In the genomic region with DNA sequence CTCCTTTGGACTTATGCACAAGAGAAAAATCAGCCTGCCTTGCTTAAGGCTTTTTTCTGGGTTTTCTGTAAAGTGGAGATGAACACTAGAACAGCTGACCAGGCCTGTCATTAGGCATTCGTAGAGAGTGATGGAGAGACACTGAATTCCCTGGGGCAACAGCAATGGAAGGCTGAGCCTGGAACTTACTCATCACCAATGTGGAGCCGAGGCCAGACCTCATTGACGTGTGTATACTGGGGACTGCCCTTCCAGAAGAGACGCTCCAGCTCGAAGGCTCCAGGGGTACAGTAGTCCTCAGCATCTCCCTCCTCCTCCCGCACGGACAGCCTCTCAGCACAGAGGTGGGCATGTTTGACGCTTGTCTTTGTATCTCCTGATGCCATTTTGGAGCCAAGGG, we compare ENCODE assay signal across 14 mouse cellular contexts. TPM values are rescaled to one million over a fixed set of nuclear protein-coding genes. Genes with fewer than 3 reads are reported as not detected.
"Had no signal": no experiment of that assay in that cellular context is flagged by ENCODE, and none has a peak within 500 bp of the region (broad histone marks: within the 10 kb centered on the region; RNA-seq: fewer than 3 reads in every experiment).

No protein-coding gene starts in this region.

- H3K36me3 ChIP-seq: limb, embryonic 12.5 days; liver, embryonic 13.5 days; midbrain, embryonic 13.5 days; stomach, embryonic 15.5 days had no signal

- H3K27ac ChIP-seq: limb, embryonic 12.5 days; liver, embryonic 13.5 days; macrophage; midbrain, embryonic 13.5 days; stomach, embryonic 15.5 days had no signal

- H3K9ac ChIP-seq: limb, embryonic 12.5 days; liver, embryonic 13.5 days; liver, postnatal 0 days; midbrain, embryonic 13.5 days; stomach, embryonic 15.5 days had no signal

- DNase-seq: kidney, adult 18-20 months; liver; liver, embryonic 13.5 days; liver, postnatal 0 days; right cerebral cortex, postnatal 14 days; thymus, postnatal 4 days had no signal

- ATAC-seq: midbrain, embryonic 13.5 days had no signal

- H3K9me3 ChIP-seq: limb, embryonic 12.5 days; liver, embryonic 13.5 days; midbrain, embryonic 13.5 days; stomach, embryonic 15.5 days had no signal

- H3K4me3 ChIP-seq: limb, embryonic 12.5 days; liver, embryonic 13.5 days; midbrain, embryonic 13.5 days; stomach, embryonic 15.5 days had no signal

- H3K4me2 ChIP-seq: limb, embryonic 12.5 days; liver, embryonic 13.5 days; midbrain, embryonic 13.5 days; stomach, embryonic 15.5 days had no signal

- H3K27me3 ChIP-seq: limb, embryonic 12.5 days; liver, embryonic 13.5 days; midbrain, embryonic 13.5 days; stomach, embryonic 15.5 days had no signal

RNA-seq across cellular contexts. Expression of a gene that starts 11.7 kb away (rescaled TPM):
- polyA plus RNA-seq: kidney, embryonic 14.5 days; liver, embryonic 13.5 days; liver, postnatal 0 days; macrophage; spleen, adult 2 months; stomach, embryonic 15.5 days had no signal

RNA-seq across cellular contexts. Expression of a gene that starts 48.3 kb away (rescaled TPM):
- total RNA-seq: left cerebral cortex, postnatal 36 days had no signal
- polyA plus RNA-seq: kidney, embryonic 14.5 days; limb, embryonic 12.5 days; liver, embryonic 13.5 days; liver, postnatal 0 days; midbrain, embryonic 13.5 days; neural tube, embryonic 14.5 days; stomach, embryonic 15.5 days had no signal
